Mouse (Mus musculus) activated CD4-positive, CD25-positive, alpha-beta regulatory T cell, adult 9 weeks (primary cell): Measurements from ENCODE around the gene Farsb. TPM values are rescaled to one million over a fixed set of nuclear protein-coding genes. Genes with fewer than 3 reads are reported as not detected.

Experiments
- polyA plus RNA-seq: library from polyadenylated mRNA; unstranded; fragments of 100-300 nt; shearing (Covaris generic); gene quantifications from one replicate; pipeline ENCODE4 v1.2.1, GENCODE M21; 2017

Gene Farsb
- polyA plus RNA-seq = 110 TPM

DNA sequence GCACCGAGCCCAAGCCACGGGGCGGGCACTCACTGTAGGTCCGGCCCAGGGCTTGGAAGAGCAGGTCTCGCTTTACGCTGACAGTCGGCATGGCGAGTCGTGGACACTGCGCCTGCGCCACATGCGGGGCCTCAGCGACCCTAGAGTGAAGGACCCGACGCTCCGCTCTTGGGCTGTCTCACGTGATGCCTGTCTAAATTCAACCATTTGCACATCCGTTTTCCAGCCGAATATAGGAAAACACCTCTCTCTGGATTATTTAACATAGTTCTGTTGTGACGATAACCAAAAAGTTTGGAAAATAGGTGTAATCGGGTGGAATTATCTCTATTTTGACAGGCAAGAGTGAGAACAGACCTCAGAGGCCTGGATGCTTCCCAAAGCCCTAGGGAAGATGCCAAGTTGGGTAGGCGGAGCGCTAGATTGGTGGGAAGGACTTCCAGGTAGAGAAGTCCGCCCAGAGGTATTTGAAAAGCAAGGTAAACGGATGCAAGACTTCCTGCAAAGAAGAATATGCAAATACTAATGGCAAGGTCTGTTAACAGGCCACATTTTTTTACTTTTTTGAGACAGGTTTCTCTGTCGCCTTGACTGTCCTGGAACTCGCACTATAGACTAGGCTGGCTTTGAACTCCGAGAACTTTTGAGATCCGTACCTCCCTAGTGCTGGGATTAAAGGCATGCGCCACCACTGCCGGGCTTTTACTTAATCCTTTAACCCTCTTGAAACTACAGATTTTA is at the start of gene Farsb:
Gene Farsb (minus strand): TSS at position 146 of the 741 bp plus-strand sequence.

DNA sequence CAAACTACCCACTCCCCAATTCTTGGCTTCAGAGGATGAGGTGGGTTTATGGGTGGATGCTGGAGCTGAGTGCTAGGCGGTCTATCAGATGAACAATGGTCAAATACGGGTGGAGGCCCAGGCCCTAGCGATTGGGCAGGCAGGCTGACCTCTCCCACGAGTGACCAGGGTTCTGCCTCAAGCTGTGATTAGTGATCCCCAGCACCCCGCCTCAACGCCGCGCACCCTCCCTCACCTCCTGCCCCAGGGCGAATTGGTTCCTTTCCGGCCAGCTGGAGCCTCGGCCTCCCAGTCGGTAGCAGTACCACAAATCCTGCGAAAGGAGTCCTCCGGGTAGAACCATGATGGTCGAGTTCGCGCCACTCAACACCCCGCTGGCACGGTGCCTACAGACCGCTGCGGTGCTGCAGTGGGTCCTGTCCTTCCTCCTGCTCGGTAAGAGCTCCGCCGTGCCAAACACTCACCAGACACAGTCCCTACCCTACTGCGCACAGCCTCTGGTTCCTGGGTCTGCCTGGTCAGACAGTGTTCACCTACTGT is 23.0 kb upstream of the Farsb start, which contains the start of gene BC035947:
Gene BC035947 (minus strand): TSS at position 538 of the 540 bp plus-strand sequence.

GRCm38 (mm10) chr1:78510862-78511261 is 22.2 kb upstream of the Farsb start, which contains the start of gene Mogat1:
Gene Mogat1, plus strand, starts transcription at chr1:78510991.

Other genes starting within 250 kb of the Farsb start
- 1.0 TPM for gene Sgpp2, start 178.6 kb downstream of the Farsb start, polyA plus RNA-seq
- gene Mogat1, start 22.1 kb upstream of the Farsb start, polyA plus RNA-seq = not detected
- gene BC035947, start 23.3 kb upstream of the Farsb start, polyA plus RNA-seq = not detected
- gene Acsl3, start 168.9 kb upstream of the Farsb start, polyA plus RNA-seq = 2.3 TPM
- 0.51 TPM for gene Utp14b, start 169.1 kb upstream of the Farsb start, polyA plus RNA-seq